Mouse (Mus musculus): ENCODE results near the gene Stx3. TPM values are rescaled to one million over a fixed set of nuclear protein-coding genes. Genes with fewer than 3 reads are reported as not detected.

Gene Stx3
- total RNA-seq, 1 experiment from 2014 or later, result 20.7 TPM

GRCm38 (mm10) chr19:11747298-11747697, 71.9 kb downstream of the Stx3 start, which contains the start of gene Gif:
Gene Gif (plus strand): TSS chr19:11747554.
- ATAC-seq (replicated peaks; ENCODE audit: low read depth, poor library complexity, severe bottlenecking), result no peak

- 0 out of 2 replicates have a peak, but pooled peaks have one; percentile 22 for ATAC-seq (replicated peaks; ENCODE audit: low read depth, poor library complexity, severe bottlenecking)
Measured at GRCm38 (mm10) chr19:11745680-11746079, 73.5 kb downstream of the Stx3 start.

- ATAC-seq (replicated peaks; ENCODE audit: low read depth, poor library complexity, severe bottlenecking), result no peak
Measured at GRCm38 (mm10) chr19:11736455-11736854, 82.7 kb downstream of the Stx3 start.

GRCm38 (mm10) chr19:11730278-11730677, 88.9 kb downstream of the Stx3 start:
- ATAC-seq (replicated peaks; ENCODE audit: low read depth, poor library complexity, severe bottlenecking), result no peak

GRCm38 (mm10) chr19:11727304-11727703, 91.9 kb downstream of the Stx3 start:
- ATAC-seq (replicated peaks; ENCODE audit: low read depth, poor library complexity, severe bottlenecking), result peak; percentile 36; the same call in 1 of the 2 replicates

- peak; percentile 56; the same call in 1 of the 2 replicates for ATAC-seq (replicated peaks; ENCODE audit: low read depth, poor library complexity, severe bottlenecking)
Measured at GRCm38 (mm10) chr19:11725915-11726314, 93.3 kb downstream of the Stx3 start.

Other genes starting within 250 kb of the Stx3 start
- gene Ms4a6d, start 214.6 kb downstream of the Stx3 start, total RNA-seq (2017), result 0.82 TPM in 1 of 2 replicates, not detected in the other
- 54.6 and 59.7 TPM in 2 replicates for gene Ms4a2, start 195.7 kb downstream of the Stx3 start, total RNA-seq (2017)
- 31.1 and 41.7 TPM in 2 replicates for gene Ms4a3, start 178.6 kb downstream of the Stx3 start, total RNA-seq (2017)
- gene Oosp2, start 158.8 kb downstream of the Stx3 start, total RNA-seq (2017), result 2.7 TPM in 1 of 2 replicates, not detected in the other
- 7.4 and 12.8 TPM in 2 replicates for gene Oosp1, start 128.3 kb downstream of the Stx3 start, total RNA-seq (2017)
- gene Oosp3, start 122.3 kb downstream of the Stx3 start, total RNA-seq (2017), result not detected in 2 replicates
- gene Gif, start 71.8 kb downstream of the Stx3 start, total RNA-seq (2017), result not detected in 2 replicates
- gene Mrpl16, start 49.0 kb downstream of the Stx3 start, total RNA-seq (2017), result 89.0 and 118 TPM in 2 replicates
- not detected in 2 replicates for gene Olfr1417, start 19.8 kb upstream of the Stx3 start, total RNA-seq (2017)
- not detected in 2 replicates for gene Olfr1418, start 41.7 kb upstream of the Stx3 start, total RNA-seq (2017)
- gene Olfr1419, start 55.7 kb upstream of the Stx3 start, total RNA-seq (2017), result not detected in 2 replicates
- not detected in 2 replicates for gene Olfr1420, start 67.2 kb upstream of the Stx3 start, total RNA-seq (2017)
- gene Patl1, start 93.0 kb upstream of the Stx3 start, total RNA-seq (2017), result 18.2 and 21.0 TPM in 2 replicates
- gene Osbp, start 146.5 kb upstream of the Stx3 start, total RNA-seq (2017), result 31.4 and 47.0 TPM in 2 replicates
- gene Olfr1423, start 221.9 kb upstream of the Stx3 start, total RNA-seq (2017), result not detected in 2 replicates
- not detected in 2 replicates for gene Olfr1424, start 243.3 kb upstream of the Stx3 start, total RNA-seq (2017)

Data from common myeloid progenitor, adult 5-6 weeks (primary cell).